Mouse (Mus musculus) common myeloid progenitor, adult 5-6 weeks (primary cell): ENCODE measurements at regions not wholly inside any gene's neighbourhood (a gene's known extent, or its start where the extent isn't known, plus 50 kb on each side); places are given as distances from the start of the nearest gene placed in this dataset.

ENCODE experiments used
- ATAC-seq: replicated peaks from 2 replicates; pipeline ENCODE4 v1.8.0; 2016; ENCODE audit warnings: low read depth, mild to moderate bottlenecking, moderate TSS enrichment, inconsistent platforms; ENCODE audit not compliant: poor library complexity, severe bottlenecking

DNA sequence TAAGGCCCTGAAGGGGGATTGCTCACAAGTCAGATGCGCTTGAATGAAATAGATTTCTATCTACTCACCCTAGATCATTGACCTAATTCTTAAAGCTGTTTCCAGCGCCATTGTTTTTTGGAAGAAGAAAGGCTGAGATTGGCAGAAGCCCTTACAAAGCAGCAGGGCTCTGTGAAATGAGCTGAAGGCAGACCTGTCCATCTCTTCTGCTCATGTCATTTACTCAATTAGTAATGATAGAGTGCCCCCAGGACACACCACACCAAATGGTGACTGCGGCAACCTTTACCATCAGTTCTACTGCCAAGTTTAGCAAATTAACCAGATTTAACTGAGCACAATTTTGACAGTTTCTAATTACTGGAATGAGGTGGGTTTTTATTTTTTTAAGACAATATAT is 1067.5 kb downstream of the Ttll7 start:
- ATAC-seq, result no peak

- ATAC-seq, result no peak
Measured at GRCm38 (mm10) chr3:147919146-147919545, 1067.0 kb downstream of the Ttll7 start.

DNA sequence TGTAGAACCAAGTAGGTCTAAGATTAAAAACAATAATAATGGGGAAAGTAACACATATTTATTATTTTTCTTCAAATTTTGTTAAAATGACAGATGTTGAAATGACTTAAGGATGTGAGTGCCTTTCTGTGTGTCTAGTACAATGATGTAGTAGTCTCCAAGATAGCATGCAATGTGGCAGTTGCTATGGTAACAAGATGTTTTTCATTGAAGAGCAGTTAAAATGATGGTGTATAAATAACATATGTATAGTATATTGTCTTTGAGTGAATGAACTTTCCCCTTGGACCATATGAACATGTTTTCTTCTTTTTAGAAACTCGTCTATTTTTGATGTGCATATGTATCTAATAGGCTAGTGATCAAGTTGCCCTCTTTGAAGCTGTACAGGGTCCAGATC is 1044.6 kb downstream of the Ttll7 start:
- no peak for ATAC-seq

DNA sequence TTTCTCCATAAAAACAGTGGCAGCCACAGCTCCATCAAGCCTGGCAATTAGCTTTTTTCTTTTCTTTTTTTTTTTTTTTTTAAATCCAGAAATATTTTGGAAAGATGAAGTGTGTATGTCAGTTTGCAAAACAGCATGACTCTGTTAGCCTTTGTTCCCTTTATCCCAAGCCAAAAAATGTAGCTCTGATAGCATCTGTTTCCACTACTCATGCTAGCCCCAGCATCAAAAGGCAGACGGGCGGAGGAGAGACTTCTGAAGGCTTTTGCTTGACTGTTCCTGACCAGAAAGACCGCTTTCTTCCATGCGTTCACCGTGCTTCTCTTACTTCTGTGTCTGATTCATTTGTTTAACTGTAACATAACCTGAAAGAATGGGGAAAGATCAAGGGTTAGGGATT is 1039.5 kb downstream of the Ttll7 start:
- ATAC-seq, result no peak

DNA sequence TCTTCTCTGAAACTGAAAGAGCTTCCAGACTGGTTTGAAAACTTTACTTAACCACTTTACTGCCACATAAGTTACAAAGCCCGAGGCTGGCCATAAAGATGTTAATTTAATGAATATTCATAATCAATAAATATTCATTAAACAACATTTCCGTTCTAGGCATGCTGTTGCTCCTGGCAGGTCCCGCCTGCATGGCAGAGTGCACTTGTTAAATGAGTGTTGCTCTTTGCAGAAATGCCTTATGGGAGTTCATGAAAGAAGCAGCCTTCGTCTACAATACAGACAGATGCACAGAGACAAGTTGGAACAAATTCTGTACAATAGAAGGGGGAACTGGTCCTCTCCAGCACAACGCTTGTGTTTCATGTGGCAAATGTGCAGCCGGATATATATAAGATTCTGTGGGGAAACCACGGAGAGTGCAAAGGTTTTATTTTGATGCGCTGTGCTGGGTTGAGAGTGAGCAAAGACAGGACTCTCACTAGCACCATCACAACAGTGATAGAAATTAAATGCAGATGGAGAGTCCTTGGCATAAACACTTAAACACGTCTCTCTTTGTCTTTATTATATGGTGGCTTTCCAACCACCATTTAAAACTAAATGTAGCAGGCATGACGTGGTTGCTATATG is 1034.2 kb downstream of the Ttll7 start:
- ATAC-seq, result no peak

GRCm38 (mm10) chr3:147882936-147883645 is 1030.9 kb downstream of the Ttll7 start:
- ATAC-seq, result no peak

DNA sequence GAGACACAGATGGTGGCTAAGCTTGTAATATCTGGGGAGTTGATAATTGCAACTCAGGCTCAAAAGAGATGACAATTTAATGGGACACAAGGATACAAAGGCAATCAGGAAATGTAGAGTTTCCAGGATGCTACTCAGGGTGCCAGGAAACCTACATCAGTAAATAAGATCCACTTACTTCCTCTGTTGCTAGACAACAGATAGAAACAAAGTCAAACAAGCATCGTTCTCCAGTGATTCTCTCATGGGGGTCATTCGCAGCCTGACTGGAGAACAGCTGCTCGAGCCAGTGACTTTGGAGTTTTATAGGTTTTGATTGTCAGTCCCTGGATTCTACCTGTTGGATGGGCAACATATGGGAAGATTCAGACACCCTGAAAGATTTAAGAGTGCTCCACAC is 1026.5 kb downstream of the Ttll7 start:
- ATAC-seq, result no peak

DNA sequence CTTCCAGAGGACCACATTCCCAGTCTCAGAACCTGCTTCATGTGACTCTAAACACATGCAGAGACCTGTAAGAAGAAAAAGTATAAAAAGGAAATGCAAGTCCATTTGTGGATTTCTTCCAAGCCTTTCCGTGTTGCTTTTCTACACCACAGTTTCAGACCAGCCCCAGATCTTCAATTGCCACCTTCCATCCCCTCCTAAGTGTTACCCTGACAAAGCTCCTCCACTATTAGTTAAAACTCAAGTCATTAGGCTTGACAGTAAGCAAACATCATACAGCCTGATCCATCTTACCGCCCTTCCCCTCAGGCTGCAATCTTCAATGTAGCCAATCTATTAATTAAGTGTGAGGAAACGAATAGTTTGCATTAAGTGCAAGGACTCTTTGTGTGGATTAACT is 1016.1 kb downstream of the Ttll7 start:
- ATAC-seq, result no peak

DNA sequence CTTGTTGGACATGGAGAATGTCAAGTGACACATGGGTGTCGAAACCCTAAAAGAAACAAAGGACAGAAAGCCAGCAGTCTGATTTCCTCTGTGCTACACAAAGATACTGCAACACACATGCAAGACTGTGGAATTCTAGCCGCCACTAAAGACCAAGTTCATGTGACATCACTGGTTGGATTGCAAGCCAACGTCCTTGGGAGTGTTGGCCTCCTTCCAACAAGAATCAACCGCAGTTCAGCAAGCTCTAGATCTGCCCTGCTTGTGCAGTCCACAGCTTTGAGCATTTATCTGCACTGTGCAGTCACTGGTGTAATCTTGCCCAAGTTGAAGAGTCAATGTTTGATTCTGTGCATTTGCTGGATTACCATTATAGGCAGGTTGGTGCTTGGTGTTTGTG is 1001.2 kb downstream of the Ttll7 start:
- ATAC-seq, result no peak

DNA sequence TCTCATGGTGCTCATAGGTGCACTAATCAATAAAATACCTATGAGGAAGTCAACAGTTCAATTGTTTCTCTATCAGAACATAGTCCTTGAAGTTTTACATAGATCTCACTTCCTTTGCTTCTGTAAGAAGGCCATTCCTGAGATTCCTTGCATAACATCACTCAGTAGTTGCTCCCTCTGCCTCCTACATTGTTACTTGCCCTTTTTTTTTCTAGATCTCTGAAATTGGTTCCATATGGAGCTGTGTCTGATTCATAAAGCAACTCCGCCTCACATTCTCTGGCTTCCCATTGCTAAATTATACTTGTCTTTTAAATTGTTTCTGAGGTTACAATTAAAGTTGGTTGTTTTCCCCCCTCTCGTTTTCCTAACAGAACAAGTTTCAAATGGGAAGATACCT is 1000.7 kb downstream of the Ttll7 start:
- no peak for ATAC-seq

- no peak for ATAC-seq
Measured at GRCm38 (mm10) chr3:147841357-147841756, 989.2 kb downstream of the Ttll7 start.

DNA sequence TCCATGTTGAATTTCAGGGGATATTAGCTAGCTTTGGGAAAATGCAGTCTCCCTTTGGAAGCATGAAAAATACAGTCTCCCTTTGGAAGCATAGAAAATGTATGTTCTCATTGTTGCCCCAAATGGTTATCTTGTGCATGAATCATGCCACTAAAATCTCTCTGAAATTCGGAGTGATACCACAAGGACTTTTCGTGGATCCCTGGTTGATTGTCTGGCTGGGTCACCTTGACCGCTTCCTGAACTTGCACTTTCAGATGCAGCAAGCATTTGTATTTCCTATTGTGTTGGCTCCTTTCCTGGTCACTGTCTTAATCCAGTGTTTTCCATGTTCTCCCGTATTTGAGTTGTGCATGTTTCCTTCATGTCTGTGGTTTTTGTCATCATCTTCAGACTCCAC is 986.6 kb downstream of the Ttll7 start:
- ATAC-seq, result no peak

- ATAC-seq, result no peak
Measured at GRCm38 (mm10) chr3:147835716-147836115, 983.5 kb downstream of the Ttll7 start.

DNA sequence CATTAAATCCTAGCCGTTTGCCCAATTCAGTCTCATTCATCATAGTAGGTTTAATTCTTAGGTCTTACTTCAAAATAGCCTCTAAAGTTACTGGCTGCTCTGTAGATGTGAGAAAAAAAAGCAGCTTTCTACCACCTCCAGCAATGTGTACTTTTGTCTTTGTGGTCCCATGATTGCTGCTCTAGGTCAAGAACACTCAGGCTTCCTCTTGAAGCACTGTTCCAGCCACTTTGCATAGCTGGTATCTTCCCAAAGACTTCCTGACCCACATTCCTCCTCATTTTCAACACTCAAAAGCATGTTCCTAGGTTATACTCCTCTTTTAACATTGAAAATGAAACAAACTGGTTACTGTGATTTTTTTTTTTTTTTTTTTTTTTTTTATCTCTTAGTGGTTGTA is 973.2 kb downstream of the Ttll7 start:
- no peak for ATAC-seq

DNA sequence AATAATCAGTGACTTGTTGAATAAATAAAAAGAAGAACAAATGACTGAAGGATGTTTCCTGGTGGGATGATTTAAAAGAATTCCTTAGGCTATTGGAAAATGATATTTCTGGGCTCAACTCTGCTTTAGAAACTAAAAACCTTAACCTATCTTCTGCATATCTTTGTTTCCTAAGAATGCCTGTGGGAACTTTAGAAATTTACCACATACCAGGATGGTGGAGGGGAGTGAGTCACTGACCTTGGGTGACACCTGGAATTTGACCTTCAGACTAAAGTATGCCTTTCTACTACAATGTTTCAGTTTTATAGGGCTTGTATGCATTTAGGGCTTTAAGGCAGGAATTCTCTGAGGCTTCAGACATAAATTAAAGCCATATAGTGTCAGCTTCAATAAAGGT is 972.3 kb downstream of the Ttll7 start:
- no peak for ATAC-seq

GRCm38 (mm10) chr3:147814080-147814650 is 962.0 kb downstream of the Ttll7 start:
- ATAC-seq, result peak; percentile 65

DNA sequence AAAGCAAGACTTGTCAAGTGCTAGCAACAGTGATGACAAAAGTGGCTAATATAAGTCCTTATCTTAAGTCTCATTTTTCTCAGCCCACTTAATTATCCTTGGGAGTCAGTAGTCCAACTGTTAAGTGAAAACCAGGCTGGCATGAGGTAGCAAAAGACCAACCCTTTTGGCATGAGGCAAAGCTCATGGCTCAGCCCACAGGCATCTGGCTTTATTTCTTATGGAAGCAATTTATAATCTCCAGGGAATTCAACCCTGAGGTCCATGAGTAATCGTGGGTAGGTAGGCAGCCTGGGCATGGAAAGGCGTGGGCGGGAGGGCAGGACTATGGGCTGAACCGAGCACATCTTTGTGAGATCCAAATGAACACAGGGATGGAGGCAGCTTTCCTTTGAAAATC is 950.4 kb downstream of the Ttll7 start:
- ATAC-seq, result no peak

DNA sequence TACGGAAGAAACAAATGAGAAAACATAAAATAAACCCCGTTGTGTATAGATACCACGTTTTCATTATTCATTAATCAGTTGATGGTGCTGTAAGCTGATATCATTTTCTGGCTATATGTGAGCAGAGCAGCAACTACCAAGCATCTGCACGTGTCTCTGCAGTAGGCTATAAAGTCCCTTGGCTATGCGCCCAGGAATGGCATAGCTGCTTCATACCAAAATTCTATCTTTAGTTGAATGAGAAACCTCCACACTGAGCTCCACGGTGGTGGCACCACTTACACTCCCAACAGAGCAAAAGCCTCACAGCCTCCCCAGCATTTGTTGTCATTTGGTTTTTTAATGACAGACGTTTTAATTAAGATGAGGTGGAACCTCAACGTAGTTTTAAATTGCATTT is 944.4 kb downstream of the Ttll7 start:
- ATAC-seq, result no peak

GRCm38 (mm10) chr3:147795116-147795515 is 942.9 kb downstream of the Ttll7 start:
- no peak for ATAC-seq

GRCm38 (mm10) chr3:147786555-147786954 is 934.4 kb downstream of the Ttll7 start:
- no peak for ATAC-seq

GRCm38 (mm10) chr3:147750842-147751191 is 898.6 kb downstream of the Ttll7 start:
- no peak for ATAC-seq
